Mouse (Mus musculus) heart, postnatal 0 days (tissue): Measurements from ENCODE around the gene Arl4a. TPM values are rescaled to one million over a fixed set of nuclear protein-coding genes. Genes with fewer than 3 reads are reported as not detected.

Source experiments
- ATAC-seq: fragments of 200-750 bp; cut with Nextera tagmentation; 2 replicates; pipeline ENCODE4 v1.8.0; 2017; ENCODE audit warnings: low read depth, moderate number of reproducible peaks, moderate library complexity; ENCODE audit not compliant: insufficient read depth
- DNase-seq: peaks from one replicate; pipeline ENCODE4 v3.0.0-alpha.2; 2016; ENCODE audit warnings: low spot score
- H3K27ac ChIP-seq: fragments of 300-500 bp; sonication (generic); 2 replicates; pipeline ENCODE4 v1.5.1; 2014; ENCODE audit warnings: low read depth, mild to moderate bottlenecking
- H3K27me3 ChIP-seq: fragments of 300-500 bp; sonication (generic); 2 replicates; pipeline ENCODE4 v1.6.1; 2014; ENCODE audit warnings: low read length, mixed read lengths; ENCODE audit not compliant: control insufficient read depth, insufficient read depth
- H3K36me3 ChIP-seq: fragments of 300-500 bp; sonication (generic); replicated peaks from 2 replicates; pipeline ENCODE4 v1.6.1; 2014; ENCODE audit warnings: low read length, mixed read lengths; ENCODE audit not compliant: control insufficient read depth, insufficient read depth
- H3K4me1 ChIP-seq: fragments of 300-500 bp; sonication (generic); 2 replicates; pipeline ENCODE4 v1.6.1; 2014; ENCODE audit warnings: antibody characterized with exemption; ENCODE audit not compliant: control insufficient read depth, insufficient read depth
- H3K4me2 ChIP-seq: fragments of 300-500 bp; sonication (generic); 2 replicates; pipeline ENCODE4 v1.6.1; 2014; ENCODE audit warnings: low read depth, mild to moderate bottlenecking, low read length, moderate library complexity
- H3K4me3 ChIP-seq: fragments of 300-500 bp; sonication (generic); 2 replicates; pipeline ENCODE4 v1.5.1; 2014; ENCODE audit warnings: low read depth, low read length
- H3K9ac ChIP-seq: fragments of 300-500 bp; sonication (generic); replicated peaks from 2 replicates; pipeline ENCODE4 v1.6.1; 2014; ENCODE audit warnings: low read depth, low read length, mixed read lengths
- H3K9me3 ChIP-seq: fragments of 300-500 bp; sonication (generic); replicated peaks from 2 replicates; pipeline ENCODE4 v1.6.1; 2016; ENCODE audit warnings: low read length; ENCODE audit not compliant: control insufficient read depth
- CTCF ChIP-seq: IDR thresholded peaks from 2 replicates; pipeline ENCODE4 v1.5.1; 2016; ENCODE audit warnings: antibody characterized with exemption, control low read depth, low read depth
- EP300 ChIP-seq: IDR thresholded peaks from 2 replicates; pipeline ENCODE4 v1.6.1; 2016; ENCODE audit warnings: antibody characterized with exemption, low read depth
- WGBS: fragments of 180-500 bp; shearing (Covaris S2); extraction: QIAGEN DNeasy Blood & Tissue Kit; methylation state at CpG from one replicate; pipeline ENCODE4 v1.1.7; 2014; 5-methylcytosine and 5-hydroxymethylcytosine counted together
- polyA plus RNA-seq: library from polyadenylated mRNA; unstranded; fragments of >200 nt; fragmentation: Nextera tagmentation; extraction: Ambion mirVana; gene quantifications from 2 replicates; pipeline ENCODE4 v1.2.1, GENCODE M21; 2015
- total RNA-seq: library from RNA; depleted of rRNA; stranded (reverse); fragments of >200 nt; gene quantifications from 2 replicates; pipeline ENCODE4 v1.2.3, GENCODE M21; 2014; ENCODE audit warnings: low replicate concordance

Gene Arl4a
- total and polyA plus RNA-seq, 2 experiments from 2014 or later: 5.9 to 33.7 TPM

GRCm38 (mm10) chr12:39996015-39996414 lies 41.8 kb downstream of the Arl4a start:
- no peak for DNase-seq
- H3K27me3 ChIP-seq: no peaks in the 10 kb centered on the region
- H3K4me1 ChIP-seq: peaks cover 12% of the 10 kb centered on the region; the same call in 1 of the 2 replicates
- no peaks in the 10 kb centered on the region for H3K36me3 ChIP-seq
- H3K27ac ChIP-seq: no peak overlapping the region
- no peak overlapping the region for H3K4me2 ChIP-seq
- WGBS: 83% methylated on average over 5 of the region's 5 CpGs
- H3K9me3 ChIP-seq: no peaks in the 10 kb centered on the region
- no peak overlapping the region for H3K4me3 ChIP-seq
- ATAC-seq: no peak
- TF ChIP-seq CTCF (no peak), EP300 (no peak)
- no peak overlapping the region for H3K9ac ChIP-seq

DNA sequence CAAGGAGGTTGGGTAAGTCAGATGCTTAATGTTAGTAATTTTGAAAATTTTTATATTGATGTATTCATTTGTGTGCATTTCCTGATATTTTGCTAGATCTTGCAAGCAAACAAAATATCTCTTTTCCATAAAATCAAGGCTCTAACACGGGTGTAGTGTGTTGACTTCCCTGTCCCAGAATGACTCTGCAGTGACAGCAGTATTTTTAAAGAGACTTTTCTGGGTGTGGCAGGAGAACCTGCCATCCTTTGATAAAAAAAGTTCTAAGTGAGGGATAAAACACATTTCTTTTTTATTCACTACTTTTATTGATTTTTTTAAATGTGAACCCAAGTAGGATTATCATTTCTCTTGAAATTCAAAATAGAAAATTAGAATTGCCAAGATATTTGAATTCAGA lies 42.2 kb downstream of the Arl4a start:
- Histone ChIP-seq H3K27ac (no peak overlapping the region), H3K9me3 (no peaks in the 10 kb centered on the region), H3K4me3 (no peak overlapping the region), H3K9ac (no peak overlapping the region), H3K4me2 (no peak overlapping the region), H3K27me3 (no peaks in the 10 kb centered on the region), H3K36me3 (no peaks in the 10 kb centered on the region), H3K4me1 (peaks cover 12% of the 10 kb centered on the region; the same call in 1 of the 2 replicates)
- ATAC-seq (no peak), DNase-seq (no peak)
- TF ChIP-seq EP300 (no peak), CTCF (no peak)
- WGBS: 60% methylated on average over 1 of the region's 1 CpGs

- H3K4me3 ChIP-seq: no peak overlapping the region
- WGBS: 72% methylated on average over 6 of the region's 6 CpGs
- no peak overlapping the region for H3K4me2 ChIP-seq
- H3K27me3 ChIP-seq: no peaks in the 10 kb centered on the region
- H3K27ac ChIP-seq: no peak overlapping the region
- H3K9me3 ChIP-seq: no peaks in the 10 kb centered on the region
- no peak for DNase-seq
- TF ChIP-seq CTCF: no peak
- no peak for TF ChIP-seq EP300
- peaks cover 2% of the 10 kb centered on the region; the same call in 1 of the 2 replicates for H3K4me1 ChIP-seq
- ATAC-seq: no peak
- no peaks in the 10 kb centered on the region for H3K36me3 ChIP-seq
- no peak overlapping the region for H3K9ac ChIP-seq
These were observed 45.0 kb downstream of the Arl4a start for GRCm38 (mm10) chr12:39992767-39993302.

DNA sequence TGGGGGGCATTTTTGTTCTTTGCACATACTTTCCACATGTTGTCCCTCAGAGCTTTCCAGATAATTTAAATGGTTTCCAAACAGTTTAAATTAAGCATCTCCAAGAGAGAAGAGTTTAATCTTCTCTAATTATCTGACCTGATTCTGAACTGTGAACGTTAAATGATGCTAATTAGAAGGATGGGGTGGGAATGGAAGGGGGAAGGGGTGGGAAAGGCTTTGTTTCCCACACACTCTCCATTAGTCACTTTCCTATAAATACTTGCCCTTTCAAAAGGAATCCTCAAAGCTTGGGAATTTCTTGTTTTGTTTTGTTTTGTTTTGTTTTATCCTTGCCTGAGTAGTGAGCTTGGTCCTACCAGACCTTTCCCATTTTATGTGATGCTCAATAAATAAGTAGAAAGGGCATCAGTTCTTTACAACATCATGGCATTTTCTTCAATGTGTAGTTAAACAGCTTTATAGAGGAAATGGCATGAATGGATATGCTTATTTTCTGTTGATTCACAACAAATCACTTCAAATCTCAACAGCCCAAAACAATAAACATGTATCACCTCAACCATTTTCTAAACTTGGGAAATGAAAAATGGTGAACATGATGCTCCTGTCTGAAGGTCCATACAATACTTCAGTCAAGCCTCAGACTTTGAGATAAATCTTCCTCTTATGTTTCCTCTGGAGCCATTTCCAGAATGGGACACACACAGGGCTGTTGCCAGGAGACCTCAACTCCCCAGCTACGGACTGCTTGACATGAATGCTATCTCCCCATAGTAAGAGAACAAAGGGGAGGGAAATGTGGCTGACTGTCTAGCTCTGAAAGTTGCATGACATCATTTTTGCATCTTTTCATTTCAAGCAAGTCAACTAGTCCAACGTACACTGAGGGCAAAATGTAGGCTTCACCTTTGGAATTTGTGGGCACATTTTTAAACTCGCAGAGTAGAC lies 46.7 kb downstream of the Arl4a start:
- H3K9me3 ChIP-seq: no peaks in the 10 kb centered on the region
- H3K4me2 ChIP-seq: no peak overlapping the region
- ATAC-seq: no peak
- no peak overlapping the region for H3K4me3 ChIP-seq
- no peak overlapping the region for H3K9ac ChIP-seq
- no peaks in the 10 kb centered on the region for H3K4me1 ChIP-seq
- no peak overlapping the region for H3K27ac ChIP-seq
- WGBS: 40% methylated on average over 4 of the region's 4 CpGs
- no peaks in the 10 kb centered on the region for H3K27me3 ChIP-seq
- H3K36me3 ChIP-seq: no peaks in the 10 kb centered on the region
- TF ChIP-seq CTCF (no peak), EP300 (no peak)
- DNase-seq: no peak

DNA sequence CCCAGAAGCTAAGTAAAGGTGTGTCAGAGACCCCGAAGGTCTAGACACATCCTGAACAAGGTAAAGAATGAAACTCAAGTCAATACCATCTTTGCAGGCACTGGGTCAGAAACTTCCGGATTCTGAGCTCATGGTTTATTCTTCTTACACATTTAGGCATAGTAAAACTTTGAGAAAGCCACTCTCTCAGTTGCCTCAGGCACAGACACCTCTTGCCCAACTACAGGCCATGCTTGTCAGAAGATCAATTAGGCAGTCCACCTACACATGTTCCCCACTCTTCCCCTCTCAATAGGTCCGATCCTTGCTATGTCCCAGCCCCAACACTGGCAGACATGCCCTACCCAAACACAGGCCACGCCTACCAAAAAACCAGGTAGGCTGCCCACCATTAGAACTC lies 48.7 kb downstream of the Arl4a start:
- no peak for TF ChIP-seq EP300
- no peak for TF ChIP-seq CTCF
- Histone ChIP-seq H3K27ac (no peak overlapping the region), H3K4me2 (no peak overlapping the region), H3K36me3 (no peaks in the 10 kb centered on the region), H3K9ac (no peak overlapping the region), H3K4me3 (no peak overlapping the region), H3K27me3 (no peaks in the 10 kb centered on the region), H3K4me1 (no peaks in the 10 kb centered on the region), H3K9me3 (no peaks in the 10 kb centered on the region)
- DNase-seq (no peak), ATAC-seq (no peak)
- WGBS: 88% methylated on average over 4 of the region's 4 CpGs
